Mouse (Mus musculus): ENCODE results near the gene Hectd1.

DNA sequence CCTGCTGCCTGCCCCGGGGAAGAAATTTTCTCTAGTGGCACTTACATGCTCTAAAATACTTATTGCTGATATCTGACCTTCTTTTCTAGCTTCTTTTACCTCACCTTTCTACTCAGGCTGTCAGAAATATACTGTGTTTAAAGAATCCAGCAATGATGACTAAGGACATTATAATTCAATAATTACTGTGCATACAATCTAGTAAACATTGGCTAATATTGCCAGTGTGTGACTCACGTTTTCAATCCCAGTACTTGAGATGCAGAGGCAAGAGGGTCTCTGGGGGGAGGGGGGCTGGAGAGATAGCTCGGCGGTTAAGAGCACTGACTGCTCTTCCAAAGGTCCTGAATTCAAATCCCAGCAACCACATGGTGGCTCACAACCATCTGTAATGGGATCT lies 21.0 kb upstream of the Hectd1 start:
- TF ChIP-seq POLR2A (IDR thresholded peaks at IDR 0.05; ENCODE audit: low read depth, low read length) (no peak), CTCF (IDR thresholded peaks at IDR 0.05; ENCODE audit: extremely low read depth, insufficient read depth, insufficient read length, insufficient replicate concordance) (no peak)

All from spleen, adult 2 months (tissue).